Mouse (Mus musculus): ENCODE measurements around the gene Matk. TPM values are rescaled to one million over a fixed set of nuclear protein-coding genes. Genes with fewer than 3 reads are reported as not detected.
"Not testable (repeated sequence)": the region's sequence is repeated elsewhere in the genome, so short reads cannot be mapped to it uniquely, and the experiment has no call there.

The Matk gene
- total RNA-seq (2021), result under 1 TPM; 0.15 to 0.31 TPM
- long read RNA-seq, experiment 1, partial matches to known transcripts, result 0 of 1 reads
- long read RNA-seq, experiment 1, other reads (novel, unspliced or antisense), result 1 of 1 reads
- long read RNA-seq, experiment 2, partial matches to known transcripts, result 1 of 2 reads
- long read RNA-seq, experiment 2, other reads (novel, unspliced or antisense), result 0 of 2 reads

- no peak within 1 kb of the TSS for H3K27ac ChIP-seq
- no peak for TF ChIP-seq CTCF (IDR thresholded peaks at IDR 0.05)
- H3K4me3 ChIP-seq, result no peak within 1 kb of the TSS
- DNase-seq, result no peak
- intact Hi-C loops (cut with DNase I), result no loop called here
Observed at GRCm38 (mm10) chr10:81252424-81253419, at the start of gene Matk. Gene Matk (plus strand): TSS chr10:81252935.

- intact Hi-C loops (cut with DNase I), result no loop called here
- peak; percentile 33 for DNase-seq
- Histone ChIP-seq H3K27ac (peak overlapping the region; percentile 99), H3K4me3 (peak overlapping the region; percentile 51)
- TF ChIP-seq CTCF (IDR thresholded peaks at IDR 0.05), result 0 out of 2 replicates have a peak, but pooled peaks have one; percentile 2
Observed at GRCm38 (mm10) chr10:81202978-81203720, 49.6 kb upstream of the Matk start.

- intact Hi-C loops (cut with DNase I), result no loop called here
- TF ChIP-seq CTCF (IDR thresholded peaks at IDR 0.05), result no peak
- DNase-seq, result peak; percentile 50
- Histone ChIP-seq H3K4me3 (no peak overlapping the region), H3K27ac (peak overlapping the region; percentile 99)
Observed at GRCm38 (mm10) chr10:81204137-81204536, 48.6 kb upstream of the Matk start.

DNA sequence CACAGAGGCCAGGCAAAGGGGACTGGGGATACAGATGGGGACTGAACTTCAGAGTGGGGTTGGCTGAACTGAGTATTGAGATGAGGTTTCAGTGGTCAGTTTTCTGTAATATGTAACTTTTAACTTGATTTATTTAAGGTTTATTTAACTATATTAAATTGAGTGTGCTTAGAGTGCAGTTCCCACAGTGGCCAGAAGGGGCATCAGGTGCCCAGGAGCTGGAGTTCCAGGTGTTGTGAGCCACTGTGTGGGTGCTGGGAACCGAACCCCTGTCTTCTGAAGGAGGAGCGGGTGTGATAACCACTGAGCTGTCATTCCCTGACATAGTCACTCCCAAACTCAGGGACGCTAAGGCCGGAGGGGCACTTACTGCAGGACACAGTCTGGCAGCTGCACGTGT lies 42.6 kb upstream of the Matk start:
- DNase-seq, result peak; percentile 47
- Histone ChIP-seq H3K27ac (no peak overlapping the region), H3K4me3 (no peak overlapping the region)
- TF ChIP-seq CTCF (IDR thresholded peaks at IDR 0.05), result peak; percentile 56
- intact Hi-C loops (cut with DNase I), result no loop called here

GRCm38 (mm10) chr10:81216260-81216659 lies 36.5 kb upstream of the Matk start:
- Histone ChIP-seq H3K27ac (no peak overlapping the region), H3K4me3 (no peak overlapping the region)
- no peak for DNase-seq
- TF ChIP-seq CTCF (IDR thresholded peaks at IDR 0.05), result no peak
- intact Hi-C loops (cut with DNase I), result no loop called here

DNA sequence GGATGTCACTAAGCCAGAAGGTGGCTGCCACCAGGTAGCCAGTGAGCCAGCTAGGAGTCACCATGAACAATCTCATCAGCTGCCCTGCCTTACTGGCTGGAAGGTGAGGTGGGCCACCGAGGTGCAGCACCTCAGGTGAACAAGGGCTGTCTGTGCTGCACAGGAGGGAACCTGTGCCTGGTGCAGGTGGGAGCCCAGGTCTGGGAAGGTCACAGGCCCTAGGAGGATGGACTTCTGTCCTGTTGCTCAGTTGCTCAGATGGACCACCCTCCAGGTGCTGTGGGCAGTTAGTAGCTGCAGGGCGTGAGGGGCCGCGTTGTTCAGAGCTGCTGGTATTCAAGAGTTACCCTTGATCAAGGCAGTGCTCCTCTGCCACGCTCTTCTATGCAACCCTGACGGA lies 35.9 kb upstream of the Matk start:
- intact Hi-C loops (cut with DNase I), result loop anchor here (1.0 kb wide), 1 partner anchor 18 kb away; no protein-coding TSS in a partner anchor

GRCm38 (mm10) chr10:81217267-81217666 lies 35.5 kb upstream of the Matk start:
- intact Hi-C loops (cut with DNase I), result loop anchor here (1.0 kb wide), 1 partner anchor 18 kb away; no protein-coding TSS in a partner anchor
- peak; percentile 71 for TF ChIP-seq CTCF (IDR thresholded peaks at IDR 0.05)

More for the DNA sequence above, 35.9 kb upstream of the Matk start:
- TF ChIP-seq CTCF (IDR thresholded peaks at IDR 0.05), result no peak
- Histone ChIP-seq H3K27ac (no peak overlapping the region), H3K4me3 (no peak overlapping the region)
- no peak for DNase-seq

GRCm38 (mm10) chr10:81217964-81218363 lies 34.8 kb upstream of the Matk start:
- TF ChIP-seq CTCF (IDR thresholded peaks at IDR 0.05), result peak; percentile 87
- peak; percentile 81 for DNase-seq
- intact Hi-C loops (cut with DNase I), result loop anchor here (1.0 kb wide), 1 partner anchor 19 kb away; no protein-coding TSS in a partner anchor
- Histone ChIP-seq H3K4me3 (no peak overlapping the region), H3K27ac (no peak overlapping the region)

More at GRCm38 (mm10) chr10:81217267-81217666, 35.5 kb upstream of the Matk start:
- DNase-seq, H3K27ac ChIP-seq, H3K4me3 ChIP-seq: not testable (repeated sequence)

DNA sequence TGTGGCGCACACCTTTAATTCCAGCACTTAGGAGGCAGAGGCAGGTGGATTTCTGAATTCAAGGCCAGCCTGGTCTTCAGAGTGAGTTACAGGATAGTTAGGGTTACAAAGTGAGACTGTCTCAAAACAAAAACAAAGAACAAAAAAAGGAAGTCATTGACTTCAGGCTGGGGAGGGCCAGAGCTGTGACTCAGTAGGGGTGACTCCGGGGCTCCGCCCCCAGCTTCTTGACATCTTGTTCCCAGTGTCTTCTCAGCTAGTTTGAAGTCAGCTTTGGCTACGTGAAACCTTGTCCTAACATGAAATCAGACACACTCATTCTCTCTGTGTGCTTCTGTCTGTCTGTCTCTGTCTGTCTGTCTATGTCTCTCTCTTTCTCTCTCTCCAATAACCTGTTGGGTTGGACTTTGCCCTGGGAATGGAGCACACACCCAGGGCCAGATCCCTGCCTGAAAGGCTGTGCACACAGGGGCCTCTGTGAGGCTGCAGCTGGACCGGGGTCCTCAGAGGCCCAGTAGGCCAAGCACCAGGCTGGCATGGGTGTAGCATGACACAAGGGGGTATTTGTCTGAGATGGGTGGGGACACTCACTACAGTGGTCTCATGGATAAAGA lies 31.2 kb upstream of the Matk start:
- no peak for DNase-seq
- intact Hi-C loops (cut with DNase I), result no loop called here
- Histone ChIP-seq H3K27ac (no peak overlapping the region), H3K4me3 (no peak overlapping the region)
- no peak for TF ChIP-seq CTCF (IDR thresholded peaks at IDR 0.05)

DNA sequence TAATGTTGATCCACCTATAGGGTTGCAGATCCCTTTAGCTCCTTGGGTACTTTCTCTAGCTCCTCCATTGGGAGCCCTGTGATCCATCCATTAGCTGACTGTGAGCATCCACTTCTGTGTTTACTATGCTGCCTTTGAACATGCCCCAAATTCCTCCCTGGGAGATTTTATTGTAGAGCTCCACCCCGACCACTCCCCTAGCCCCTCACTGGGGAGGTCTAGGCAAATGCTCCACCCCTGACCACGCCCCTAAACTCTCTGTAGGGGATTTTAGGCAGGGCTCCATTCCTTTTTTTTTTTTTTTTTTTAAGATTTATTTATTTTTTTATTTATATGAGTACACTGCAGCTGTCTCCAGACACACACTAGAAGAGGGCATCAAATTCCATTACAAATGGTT lies 29.0 kb upstream of the Matk start:
- H3K4me3 ChIP-seq; DNase-seq; intact Hi-C loops (cut with DNase I); H3K27ac ChIP-seq: not testable (repeated sequence)

- H3K4me3 ChIP-seq, result no peak overlapping the region
- intact Hi-C loops (cut with DNase I), result no loop called here
- no peak overlapping the region for H3K27ac ChIP-seq
- DNase-seq, result no peak
- no peak for TF ChIP-seq CTCF (IDR thresholded peaks at IDR 0.05)
Observed at GRCm38 (mm10) chr10:81229735-81230437, 22.8 kb upstream of the Matk start.
